Mouse (Mus musculus): Measurements from ENCODE around the gene Icosl. TPM values are rescaled to one million over a fixed set of nuclear protein-coding genes. Genes with fewer than 3 reads are reported as not detected.

Gene Icosl
- total and polyA plus RNA-seq, 2 experiments from 2014 or later = 0.85 to 1.8 TPM

GRCm38 (mm10) chr10:78079955-78080591 is 11.0 kb downstream of the Icosl start:
- no peak overlapping the region for H3K4me3 ChIP-seq (ENCODE audit: low read depth, low read length)
- no peak overlapping the region for H3K27ac ChIP-seq (ENCODE audit: low read depth, low read length)
- H3K4me1 ChIP-seq (ENCODE audit: insufficient read depth, low read length) = no peaks in the 10 kb centered on the region
- H3K9ac ChIP-seq (replicated peaks; ENCODE audit: low read length, poor library complexity, severe bottlenecking) = no peak overlapping the region
- 85% methylated on average over 4 of the region's 4 CpGs for WGBS
- TF ChIP-seq CTCF (IDR thresholded peaks at IDR 0.05) = no peak
- no peak overlapping the region for H3K4me2 ChIP-seq (ENCODE audit: low read depth, low read length, poor library complexity, severe bottlenecking)
- H3K27me3 ChIP-seq (ENCODE audit: insufficient read depth, low read length) = no peaks in the 10 kb centered on the region
- DNase-seq (ENCODE audit: low spot score) (no peak), ATAC-seq (ENCODE audit: low FRiP score) (no peak)
- H3K36me3 ChIP-seq (ENCODE audit: insufficient read depth, low read length) = no peaks in the 10 kb centered on the region
- no peaks in the 10 kb centered on the region for H3K9me3 ChIP-seq (ENCODE audit: low read length)

GRCm38 (mm10) chr10:78084073-78084472 is 15.0 kb downstream of the Icosl start:
- H3K4me2 ChIP-seq (ENCODE audit: low read depth, low read length, poor library complexity, severe bottlenecking) = no peak overlapping the region
- no peaks in the 10 kb centered on the region for H3K9me3 ChIP-seq (ENCODE audit: low read length)
- TF ChIP-seq CTCF (IDR thresholded peaks at IDR 0.05) = no peak
- H3K27ac ChIP-seq (ENCODE audit: low read depth, low read length) = no peak overlapping the region
- no peak overlapping the region for H3K9ac ChIP-seq (replicated peaks; ENCODE audit: low read length, poor library complexity, severe bottlenecking)
- ATAC-seq (ENCODE audit: low FRiP score) = no peak
- no peaks in the 10 kb centered on the region for H3K4me1 ChIP-seq (ENCODE audit: insufficient read depth, low read length)
- no peak overlapping the region for H3K4me3 ChIP-seq (ENCODE audit: low read depth, low read length)
- WGBS = 84% methylated on average over 1 of the region's 1 CpGs
- H3K27me3 ChIP-seq (ENCODE audit: insufficient read depth, low read length) = no peaks in the 10 kb centered on the region
- no peaks in the 10 kb centered on the region for H3K36me3 ChIP-seq (ENCODE audit: insufficient read depth, low read length)
- no peak for DNase-seq (ENCODE audit: low spot score)

GRCm38 (mm10) chr10:78085711-78086110 is 16.6 kb downstream of the Icosl start:
- no peaks in the 10 kb centered on the region for H3K9me3 ChIP-seq (ENCODE audit: low read length)
- ATAC-seq (ENCODE audit: low FRiP score) (no peak), DNase-seq (ENCODE audit: low spot score) (no peak)
- no peak for TF ChIP-seq CTCF (IDR thresholded peaks at IDR 0.05)
- H3K4me1 ChIP-seq (ENCODE audit: insufficient read depth, low read length) = no peaks in the 10 kb centered on the region
- no peak overlapping the region for H3K9ac ChIP-seq (replicated peaks; ENCODE audit: low read length, poor library complexity, severe bottlenecking)
- 94% methylated on average over 6 of the region's 6 CpGs for WGBS
- no peak overlapping the region for H3K4me2 ChIP-seq (ENCODE audit: low read depth, low read length, poor library complexity, severe bottlenecking)
- no peaks in the 10 kb centered on the region for H3K27me3 ChIP-seq (ENCODE audit: insufficient read depth, low read length)
- H3K4me3 ChIP-seq (ENCODE audit: low read depth, low read length) = no peak overlapping the region
- no peak overlapping the region for H3K27ac ChIP-seq (ENCODE audit: low read depth, low read length)
- H3K36me3 ChIP-seq (ENCODE audit: insufficient read depth, low read length) = no peaks in the 10 kb centered on the region

GRCm38 (mm10) chr10:78086444-78087061 is 17.5 kb downstream of the Icosl start:
- no peaks in the 10 kb centered on the region for H3K27me3 ChIP-seq (ENCODE audit: insufficient read depth, low read length)
- TF ChIP-seq CTCF (IDR thresholded peaks at IDR 0.05) = no peak
- WGBS = 82% methylated on average over 10 of the region's 10 CpGs
- no peak overlapping the region for H3K4me3 ChIP-seq (ENCODE audit: low read depth, low read length)
- H3K9me3 ChIP-seq (ENCODE audit: low read length) = no peaks in the 10 kb centered on the region
- H3K4me2 ChIP-seq (ENCODE audit: low read depth, low read length, poor library complexity, severe bottlenecking) = no peak overlapping the region
- DNase-seq (ENCODE audit: low spot score) (no peak), ATAC-seq (ENCODE audit: low FRiP score) (no peak)
- H3K4me1 ChIP-seq (ENCODE audit: insufficient read depth, low read length) = no peaks in the 10 kb centered on the region
- H3K9ac ChIP-seq (replicated peaks; ENCODE audit: low read length, poor library complexity, severe bottlenecking) = no peak overlapping the region
- H3K27ac ChIP-seq (ENCODE audit: low read depth, low read length) = no peak overlapping the region
- H3K36me3 ChIP-seq (ENCODE audit: insufficient read depth, low read length) = no peaks in the 10 kb centered on the region

GRCm38 (mm10) chr10:78087101-78087511 is 18.0 kb downstream of the Icosl start:
- whole genome bisulfite sequencing = 79% methylated on average over 5 of the region's 6 CpGs
- Histone ChIP-seq H3K36me3 (ENCODE audit: insufficient read depth, low read length) (no peaks in the 10 kb centered on the region), H3K4me2 (ENCODE audit: low read depth, low read length, poor library complexity, severe bottlenecking) (no peak overlapping the region), H3K27me3 (ENCODE audit: insufficient read depth, low read length) (no peaks in the 10 kb centered on the region), H3K9ac (replicated peaks; ENCODE audit: low read length, poor library complexity, severe bottlenecking) (no peak overlapping the region), H3K27ac (ENCODE audit: low read depth, low read length) (no peak overlapping the region), H3K9me3 (ENCODE audit: low read length) (no peaks in the 10 kb centered on the region), H3K4me3 (ENCODE audit: low read depth, low read length) (no peak overlapping the region), H3K4me1 (ENCODE audit: insufficient read depth, low read length) (no peaks in the 10 kb centered on the region)
- no peak for ATAC-seq (ENCODE audit: low FRiP score)
- DNase-seq (ENCODE audit: low spot score) = no peak
- no peak for TF ChIP-seq CTCF (IDR thresholded peaks at IDR 0.05)

- WGBS = 68% methylated on average over 6 of the region's 6 CpGs
- no peak for TF ChIP-seq CTCF (IDR thresholded peaks at IDR 0.05)
- ATAC-seq (ENCODE audit: low FRiP score) (no peak), DNase-seq (ENCODE audit: low spot score) (no peak)
- Histone ChIP-seq H3K4me2 (ENCODE audit: low read depth, low read length, poor library complexity, severe bottlenecking) (no peak overlapping the region), H3K27ac (ENCODE audit: low read depth, low read length) (no peak overlapping the region), H3K4me3 (ENCODE audit: low read depth, low read length) (no peak overlapping the region), H3K9ac (replicated peaks; ENCODE audit: low read length, poor library complexity, severe bottlenecking) (no peak overlapping the region), H3K9me3 (ENCODE audit: low read length) (no peaks in the 10 kb centered on the region), H3K27me3 (ENCODE audit: insufficient read depth, low read length) (no peaks in the 10 kb centered on the region), H3K36me3 (ENCODE audit: insufficient read depth, low read length) (no peaks in the 10 kb centered on the region), H3K4me1 (ENCODE audit: insufficient read depth, low read length) (no peaks in the 10 kb centered on the region)
These were observed 21.1 kb downstream of the Icosl start for GRCm38 (mm10) chr10:78090246-78090645.
